Mouse (Mus musculus): ENCODE results near the gene Gm17387.
A peak's percentile ranks its signal among the peaks of the same experiment; 100 is the strongest.

DNA sequence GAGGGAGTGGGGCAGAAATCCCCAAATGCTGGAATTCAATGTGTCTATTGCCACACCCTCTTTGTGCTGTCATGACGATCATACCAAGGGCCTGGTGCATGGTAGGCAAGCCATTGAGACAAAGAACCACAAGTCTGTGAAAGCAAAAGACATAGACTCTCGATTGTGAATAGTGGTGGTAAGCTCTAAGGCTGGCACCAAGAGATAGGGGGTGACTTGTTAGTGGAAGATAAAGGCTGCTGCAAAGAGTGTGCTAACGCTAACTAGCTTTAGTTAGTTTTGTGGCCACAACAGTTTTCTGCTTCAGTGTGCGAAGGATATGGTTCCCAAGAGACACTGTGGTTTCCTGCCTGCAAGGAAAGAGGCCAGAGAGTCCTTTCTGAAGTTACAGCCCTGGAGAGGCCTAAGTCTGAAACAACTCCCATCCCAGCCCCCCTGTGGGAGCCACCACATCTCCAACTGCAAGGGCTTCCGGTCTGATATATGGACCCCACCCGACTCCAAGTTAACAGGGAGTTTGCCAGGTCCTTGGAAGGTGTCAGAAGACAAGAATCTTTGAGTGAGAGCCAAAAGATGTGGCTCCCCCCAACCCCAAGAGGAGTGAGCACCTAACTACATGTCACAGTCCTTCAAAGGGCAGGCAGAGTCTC lies 18.1 kb downstream of the Gm17387 start:
- TF ChIP-seq CTCF (IDR thresholded peaks at IDR 0.05; ENCODE audit: low read depth): no peak
- peak; percentile 83 for TF ChIP-seq EP300 (IDR thresholded peaks at IDR 0.05; ENCODE audit: low read depth)

Data from liver, postnatal 0 days (tissue).